Mouse (Mus musculus) CD4-positive, CD25-positive, alpha-beta regulatory T cell, adult 4 months (primary cell): Measurements from ENCODE around the gene Shb. TPM values are rescaled to one million over a fixed set of nuclear protein-coding genes. Genes with fewer than 3 reads are reported as not detected.

Source experiments
- ATAC-seq: one replicate; pipeline ENCODE4 v1.8.0; 2017
- polyA plus RNA-seq, 2 experiments: library from polyadenylated mRNA; unstranded; fragments of 100-300 nt; shearing (Covaris generic); gene quantifications; one replicate each; pipeline ENCODE4 v1.2.1; 2017

The Shb gene
- polyA plus RNA-seq, 2 experiments from 2014 or later, result 0.34 TPM; not detected in 1

DNA sequence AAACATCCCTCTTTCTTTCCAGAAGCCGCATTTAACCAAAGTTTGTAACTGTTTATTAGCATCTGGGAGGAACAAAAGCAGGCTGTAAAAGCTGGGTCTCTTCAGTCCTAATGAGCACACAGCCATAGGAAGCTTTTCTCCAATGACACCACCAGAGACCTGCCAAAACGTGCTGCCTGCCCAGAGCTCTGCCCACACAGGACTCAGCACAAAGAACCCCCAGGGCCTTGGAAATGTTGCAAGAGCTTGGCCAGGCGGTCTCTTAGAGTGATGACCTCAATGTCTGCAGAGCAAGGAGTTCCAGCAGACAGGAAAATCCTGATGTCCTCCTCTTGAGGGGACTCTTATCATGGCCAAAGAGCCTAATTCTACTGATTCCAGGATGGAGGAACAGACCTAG lies 28.5 kb downstream of the Shb start:
- no peak for ATAC-seq

DNA sequence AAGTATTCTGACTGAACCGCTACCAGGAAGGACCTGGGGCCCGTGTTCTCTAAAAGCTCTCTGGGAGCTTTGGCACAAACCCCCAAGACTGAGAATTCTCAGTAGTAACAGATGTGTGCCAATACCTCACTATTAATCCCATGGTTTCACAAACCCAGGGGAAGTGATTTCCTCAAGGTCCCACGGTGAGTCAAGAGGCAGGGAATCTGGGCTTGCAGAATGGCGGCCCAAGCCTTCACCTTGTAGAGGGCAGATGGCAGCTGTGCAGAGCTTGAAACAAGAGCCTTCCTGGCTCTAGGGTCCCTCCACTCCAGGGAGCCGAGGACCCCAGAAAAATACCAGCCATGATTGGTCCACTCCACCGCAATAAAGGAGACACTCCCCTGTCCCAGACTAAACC lies 28.9 kb downstream of the Shb start:
- no peak for ATAC-seq

DNA sequence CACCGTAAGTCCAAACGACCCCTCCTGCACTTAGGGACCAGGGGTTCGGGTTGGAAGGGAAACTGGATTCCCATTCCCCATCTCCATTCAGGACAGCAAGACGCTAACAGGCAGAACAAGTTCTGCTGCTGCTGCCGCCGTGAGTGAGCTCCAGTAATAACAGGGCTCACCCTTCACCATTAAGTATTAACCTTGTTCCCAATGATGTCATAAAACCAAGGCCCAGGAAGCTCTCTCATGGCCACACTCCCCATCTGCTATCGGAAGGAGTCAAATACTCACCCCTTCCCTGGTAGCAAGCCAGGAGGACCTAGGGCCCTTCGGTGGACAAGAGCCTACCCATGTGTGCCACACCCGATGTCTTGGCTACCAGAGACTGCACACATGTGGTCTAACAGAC lies 30.3 kb downstream of the Shb start:
- ATAC-seq, result no peak

DNA sequence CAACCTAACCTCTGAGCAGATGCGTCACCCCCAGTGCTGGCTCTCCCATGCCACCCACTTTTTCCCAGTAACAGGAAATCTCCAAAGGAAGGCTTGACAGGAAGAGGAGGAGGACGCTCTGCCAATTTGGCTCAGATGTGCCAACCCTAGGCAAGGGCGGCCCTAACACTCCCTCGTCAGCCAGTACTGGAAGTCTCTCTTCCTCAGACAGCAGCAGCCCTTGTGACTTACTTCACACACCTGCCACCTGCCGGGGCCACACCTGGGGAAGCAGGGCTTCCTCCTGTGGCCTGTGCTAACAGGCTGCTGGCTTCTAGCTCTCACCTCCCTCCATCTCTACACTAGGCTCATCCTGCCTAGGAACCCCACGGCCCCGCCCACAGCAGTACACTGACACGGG lies 31.9 kb downstream of the Shb start:
- ATAC-seq, result no peak

DNA sequence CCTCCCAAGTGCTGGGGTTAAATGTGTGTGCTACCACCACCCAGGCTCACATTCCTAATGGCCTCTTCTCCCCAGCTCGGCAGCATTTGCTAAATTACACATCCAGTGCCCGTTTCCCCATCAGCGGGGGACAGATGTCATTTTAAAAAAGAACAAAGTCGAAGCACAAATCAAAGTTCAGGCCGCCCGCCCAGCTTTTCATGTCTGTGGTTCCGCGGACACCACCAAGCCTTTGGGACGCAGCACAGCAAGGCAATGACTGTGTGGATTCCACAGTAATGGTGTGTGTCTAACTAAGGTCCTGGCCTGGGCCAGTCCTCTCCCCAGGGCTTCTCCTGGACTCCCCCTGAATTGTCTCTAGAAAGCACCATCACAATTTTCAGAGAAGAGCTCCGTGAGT lies 32.7 kb downstream of the Shb start:
- no peak for ATAC-seq

DNA sequence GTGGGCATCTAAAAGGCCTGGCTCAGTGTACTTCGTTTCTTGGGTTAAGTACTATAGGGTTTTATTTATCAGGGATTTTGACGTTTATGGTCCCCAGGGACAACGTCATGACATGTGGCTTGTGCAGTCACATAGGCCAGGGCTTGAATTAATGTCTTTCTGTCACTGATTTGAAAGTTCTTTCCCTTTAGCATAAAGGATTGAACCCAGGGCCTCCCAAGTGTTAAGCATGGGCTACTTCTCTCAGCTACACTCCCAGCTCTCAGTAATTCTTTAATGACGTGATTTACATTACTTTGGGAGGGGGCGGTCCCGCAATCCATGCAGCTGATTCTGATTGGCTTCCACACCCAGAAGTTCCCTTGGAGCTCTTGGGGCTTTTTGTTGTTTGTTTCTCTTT lies 33.2 kb downstream of the Shb start:
- ATAC-seq, result no peak

DNA sequence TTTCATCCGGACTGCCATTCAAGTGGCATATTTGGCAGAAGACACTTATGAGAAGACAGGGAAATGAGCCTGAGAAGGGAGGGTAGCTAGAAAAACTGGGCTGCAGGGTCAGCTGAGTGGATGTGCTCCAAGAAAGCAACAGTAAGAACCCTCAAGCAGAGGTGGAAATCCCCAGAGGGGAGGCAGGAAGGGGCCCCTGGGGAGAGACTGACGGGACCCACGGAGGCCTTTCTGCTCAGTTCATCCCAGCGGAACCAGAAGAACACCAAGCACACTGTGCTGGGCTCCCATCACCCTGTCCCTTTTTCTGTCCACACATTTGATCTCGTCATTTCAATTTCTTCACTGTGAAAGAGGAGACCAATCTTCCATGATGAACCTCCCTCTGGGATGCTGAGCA lies 33.9 kb downstream of the Shb start:
- ATAC-seq, result peak; percentile 47

DNA sequence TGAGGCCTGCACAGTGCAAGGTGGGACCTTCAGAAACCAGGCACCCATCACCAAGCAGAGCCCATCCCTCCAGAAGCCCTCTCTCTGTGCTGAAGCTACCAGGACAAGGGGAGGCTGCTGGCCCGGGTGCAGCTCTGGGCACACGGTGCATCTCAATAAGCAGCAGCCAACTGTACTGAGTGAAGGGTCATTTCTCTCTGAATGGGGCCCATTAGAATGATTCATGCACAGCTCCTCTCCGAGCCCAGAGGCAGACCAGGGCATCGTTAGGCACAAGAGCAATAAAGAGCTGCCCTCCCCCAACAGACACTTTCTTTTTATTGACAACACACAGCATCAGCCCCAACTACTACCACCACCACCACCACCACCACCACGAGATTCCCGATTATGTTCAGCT lies 35.0 kb downstream of the Shb start:
- no peak for ATAC-seq

DNA sequence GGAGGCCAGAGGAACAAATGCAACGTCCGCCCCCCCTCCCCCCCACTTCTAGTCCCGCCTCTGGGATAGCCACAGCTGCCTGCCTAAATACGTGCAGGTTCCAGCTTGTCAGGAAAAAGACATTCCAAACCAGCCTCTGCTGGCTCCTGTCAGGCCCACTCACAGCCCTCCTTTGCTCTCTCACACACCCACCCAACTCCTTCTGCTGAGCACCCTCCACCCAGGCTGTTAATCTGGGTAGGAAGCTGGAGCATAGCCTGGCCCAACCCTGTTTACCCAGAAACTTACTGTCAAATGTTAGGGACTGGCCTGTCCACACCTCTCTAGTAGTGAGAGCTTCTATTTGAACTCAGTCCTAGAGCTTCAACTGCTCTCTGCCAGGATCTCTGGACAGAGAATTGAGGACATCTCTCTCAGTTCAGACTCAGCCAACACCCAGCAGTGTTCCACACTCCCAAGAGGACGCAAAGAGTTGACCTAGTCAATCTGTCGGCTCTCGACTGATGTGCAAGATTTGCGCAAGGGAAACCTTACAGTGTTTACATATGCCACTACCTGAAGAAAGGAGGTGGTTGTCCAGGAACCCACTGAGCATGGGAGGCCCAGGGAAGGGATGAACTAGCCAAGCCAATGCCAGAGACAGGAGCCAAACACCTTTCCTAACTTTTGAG lies 36.6 kb downstream of the Shb start:
- ATAC-seq, result no peak

DNA sequence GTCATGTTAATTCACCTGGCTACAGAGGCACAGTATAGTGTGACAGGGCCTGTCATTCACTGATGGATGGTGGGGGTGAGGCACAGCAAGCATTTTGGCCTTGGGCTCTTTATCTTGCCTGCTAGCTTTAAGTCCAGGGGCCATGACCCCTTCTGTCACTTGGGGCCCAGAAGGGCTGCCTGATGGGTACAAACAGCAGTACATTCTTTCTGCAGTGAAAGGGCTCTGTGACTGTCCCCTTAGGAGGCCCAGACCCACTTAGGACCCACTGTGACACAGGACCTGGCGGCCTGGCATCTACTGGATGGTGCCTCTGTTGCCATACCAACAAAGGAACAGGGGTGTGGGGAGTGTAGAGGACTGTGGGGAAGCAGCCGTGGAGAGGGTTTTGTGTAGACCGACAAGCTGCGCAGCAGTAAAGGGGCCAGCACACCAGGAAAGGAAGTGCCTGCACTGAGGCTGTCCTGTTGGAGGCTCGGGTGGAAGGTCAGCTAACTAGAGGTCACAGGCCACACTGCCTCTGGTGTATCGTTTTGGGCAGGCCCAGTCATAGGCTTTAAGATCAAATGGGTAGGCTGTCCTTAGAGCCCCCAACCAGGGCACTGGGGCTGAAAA lies 38.4 kb downstream of the Shb start:
- ATAC-seq, result no peak

DNA sequence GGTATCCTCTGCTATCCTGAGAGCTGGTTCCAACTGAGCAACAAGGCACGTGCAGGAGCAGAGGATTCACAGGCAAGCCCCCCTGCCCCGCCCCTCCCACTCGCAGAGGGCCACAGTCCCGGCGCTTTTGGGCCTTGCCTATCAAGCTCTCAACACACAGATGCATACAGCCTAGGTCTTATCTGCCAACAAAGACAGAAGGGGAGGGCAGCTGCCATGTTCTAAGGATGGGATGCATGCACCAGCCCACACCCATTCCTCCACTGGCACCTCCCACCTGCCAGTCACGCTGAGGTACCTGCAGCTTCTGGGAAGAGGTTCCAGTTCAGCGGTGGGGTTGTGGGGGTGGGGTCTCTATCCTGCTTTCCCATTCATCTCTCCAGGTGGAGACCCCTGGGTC lies 39.2 kb downstream of the Shb start:
- no peak for ATAC-seq

DNA sequence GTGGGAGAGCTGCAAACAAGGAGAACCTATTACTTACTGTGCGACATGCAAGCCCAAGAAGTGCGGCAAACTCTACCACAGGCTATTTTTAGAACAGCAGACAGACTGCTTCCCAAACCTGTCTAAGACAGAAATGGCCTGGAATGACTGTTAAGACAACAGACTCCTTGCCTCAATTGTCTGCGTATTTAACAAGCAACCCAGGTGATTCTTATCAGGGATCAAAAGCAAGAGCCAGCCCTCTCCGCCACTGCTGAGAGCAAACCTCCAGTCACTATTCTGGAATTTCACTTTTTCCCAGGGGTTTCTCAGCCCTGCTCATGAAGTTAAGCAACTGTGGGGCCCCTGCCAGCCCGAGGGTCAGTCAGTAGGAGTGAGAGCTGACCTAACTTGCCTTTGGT lies 39.6 kb downstream of the Shb start:
- ATAC-seq, result no peak

DNA sequence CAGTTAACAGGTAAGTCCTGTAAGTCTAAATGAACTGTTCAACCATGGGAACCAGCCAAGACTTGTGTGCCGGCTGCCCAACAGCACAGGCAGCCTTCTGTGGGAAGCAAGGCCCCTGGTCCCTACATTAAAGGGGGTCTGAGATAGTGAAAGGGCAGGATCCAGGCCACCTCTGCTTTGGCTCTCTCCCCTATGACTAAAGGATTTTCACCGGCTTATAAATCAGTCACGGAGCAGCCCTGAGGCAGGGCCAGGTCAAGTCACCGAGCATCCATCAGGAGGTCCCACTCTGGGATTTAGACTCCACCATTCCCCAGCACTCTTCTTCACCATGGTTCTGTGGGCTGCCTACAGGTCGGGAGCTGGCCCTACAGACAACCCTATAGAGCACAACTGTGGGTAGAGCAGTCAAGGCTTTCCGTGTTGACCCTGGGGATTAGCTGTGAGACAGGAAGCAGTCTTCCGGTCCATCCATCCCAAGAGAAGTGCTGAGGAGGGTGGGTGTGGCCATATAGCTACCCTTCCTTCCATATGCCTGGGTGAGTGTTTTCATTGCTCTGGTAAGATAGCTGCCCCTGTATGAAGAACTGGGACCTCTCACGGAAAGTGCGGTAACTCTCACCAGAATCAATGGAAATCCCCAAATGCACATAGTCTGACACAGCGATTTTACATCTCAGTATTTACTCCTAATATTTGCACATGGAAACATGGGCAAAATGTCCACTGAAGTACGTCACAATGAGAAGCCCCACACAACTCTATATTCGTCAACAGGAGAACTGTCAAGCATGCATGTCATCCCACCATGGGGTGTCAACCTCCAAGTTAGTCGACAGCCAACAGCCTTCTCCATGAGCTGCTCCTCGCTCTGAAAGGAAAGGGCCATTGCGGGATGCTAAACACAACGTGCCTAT lies 40.3 kb downstream of the Shb start:
- no peak for ATAC-seq

DNA sequence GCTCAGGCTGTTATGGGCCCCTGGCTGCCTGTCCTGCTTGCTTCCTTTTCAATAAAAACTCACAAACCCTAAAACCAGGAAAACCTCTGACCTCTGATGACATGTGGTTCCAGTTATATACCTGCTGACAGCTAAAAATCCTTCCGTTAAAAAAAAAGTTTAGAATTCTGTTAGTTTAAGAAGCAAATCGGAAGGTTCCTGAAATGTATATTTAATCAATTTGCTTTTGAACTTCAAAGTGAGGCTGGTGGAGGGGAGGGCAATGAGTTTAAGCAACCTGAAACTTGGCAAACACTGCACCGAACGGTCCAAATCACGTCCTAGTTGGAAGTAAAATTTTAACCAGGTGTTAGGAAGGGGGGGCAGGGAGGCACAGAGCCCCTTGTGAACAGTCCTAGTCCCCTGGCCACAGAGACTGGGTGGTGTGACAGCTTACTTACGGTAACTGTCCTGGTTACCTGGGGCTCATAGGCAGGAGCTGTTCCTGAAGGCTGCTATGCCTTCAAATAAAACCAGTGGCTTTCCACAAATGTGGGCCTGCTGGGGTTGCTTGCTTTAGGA lies 41.1 kb downstream of the Shb start:
- no peak for ATAC-seq

DNA sequence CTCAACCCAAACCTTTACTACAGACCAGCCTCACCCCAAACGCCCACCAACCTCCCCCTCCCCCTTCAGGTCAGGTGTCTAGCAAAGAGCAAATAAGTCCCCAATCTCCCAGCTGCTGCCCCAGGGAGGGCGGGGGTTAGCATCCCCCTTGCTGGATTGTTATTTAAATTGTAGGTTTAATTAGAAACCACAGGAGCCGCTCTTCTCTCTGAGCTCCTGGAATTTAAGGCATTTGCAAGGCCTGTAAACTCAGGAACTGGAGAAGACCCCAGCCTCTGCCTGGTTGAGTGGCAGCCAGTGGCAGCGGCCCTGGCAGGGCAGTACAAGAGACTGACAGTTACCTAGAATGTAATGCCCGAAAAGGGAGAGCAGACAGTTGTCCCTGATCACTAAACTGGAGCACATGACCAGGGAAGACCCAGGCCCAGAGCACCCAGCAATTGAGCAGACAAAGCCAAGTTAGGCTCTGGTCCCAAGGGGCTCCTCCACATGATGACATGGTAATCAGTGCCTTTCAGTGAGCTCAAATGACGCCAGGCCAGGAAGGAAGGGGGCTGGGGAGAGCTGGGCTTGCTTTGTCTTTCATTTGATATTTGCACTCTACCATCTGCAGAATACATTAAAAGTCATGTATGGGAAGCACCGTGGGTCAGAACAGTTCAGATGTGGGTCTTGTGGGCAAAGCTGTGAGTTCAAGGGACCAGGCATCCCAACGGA lies 42.1 kb downstream of the Shb start:
- no peak for ATAC-seq

DNA sequence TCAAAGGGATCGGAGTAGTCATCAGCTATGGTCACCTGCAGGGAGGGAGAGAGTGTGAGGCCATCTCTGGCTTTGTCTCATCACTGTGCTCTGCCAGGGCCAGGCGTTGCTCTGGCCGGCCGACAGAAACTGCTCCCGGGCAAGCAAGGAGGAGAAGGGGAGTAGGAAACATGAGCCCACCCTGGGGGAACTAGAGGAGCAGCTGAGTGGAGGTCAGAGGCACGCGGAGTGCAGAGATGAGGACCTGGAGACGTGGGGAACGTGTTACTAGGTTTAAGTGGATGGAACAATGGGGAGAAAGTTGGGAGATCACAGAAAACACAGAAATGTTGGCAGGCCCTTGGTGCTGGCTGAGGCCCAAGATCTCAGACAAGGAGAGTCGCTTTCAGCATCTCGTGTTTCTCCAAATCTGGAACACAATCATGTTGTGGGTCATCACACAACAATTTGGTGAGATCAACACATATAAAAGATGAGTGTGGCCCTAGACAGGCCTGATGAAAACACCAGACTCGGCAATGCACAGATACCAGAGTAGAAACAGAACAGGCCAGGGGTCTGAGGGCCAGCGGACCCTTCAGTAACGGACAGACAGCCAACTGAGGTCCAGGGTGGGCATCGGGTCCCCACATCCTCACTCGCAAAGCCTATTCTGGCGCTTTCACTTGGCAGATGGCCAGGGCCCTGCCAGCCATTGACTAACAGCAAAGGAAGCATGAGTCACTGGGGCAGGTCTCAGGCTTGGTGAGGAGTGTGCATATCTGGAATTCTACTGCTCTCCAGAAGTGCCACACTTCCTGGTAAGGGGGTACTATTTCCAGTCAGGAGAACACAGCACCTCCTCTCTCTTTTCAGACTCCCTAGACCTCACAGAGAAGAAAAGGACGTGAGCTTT lies 42.9 kb downstream of the Shb start:
- ATAC-seq, result no peak

DNA sequence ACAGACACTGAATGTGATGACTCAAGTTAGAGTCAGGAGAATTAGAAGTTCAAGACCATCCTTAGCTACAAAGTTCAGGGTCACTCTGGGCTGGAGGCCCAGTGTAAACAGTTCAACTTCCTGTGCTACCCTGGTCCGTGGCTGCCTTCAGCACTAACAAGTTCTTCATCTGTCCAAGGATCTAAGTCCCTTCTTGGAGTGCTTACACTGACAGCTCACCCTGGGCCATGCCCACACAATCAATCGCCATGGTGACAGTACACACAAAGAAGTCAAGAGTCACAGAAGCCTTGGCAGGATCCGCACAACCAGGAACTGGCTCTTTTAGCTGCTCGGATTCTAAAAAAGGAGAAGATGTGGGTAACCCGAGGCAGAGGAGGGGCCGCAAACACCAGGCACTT lies 44.6 kb downstream of the Shb start:
- no peak for ATAC-seq

DNA sequence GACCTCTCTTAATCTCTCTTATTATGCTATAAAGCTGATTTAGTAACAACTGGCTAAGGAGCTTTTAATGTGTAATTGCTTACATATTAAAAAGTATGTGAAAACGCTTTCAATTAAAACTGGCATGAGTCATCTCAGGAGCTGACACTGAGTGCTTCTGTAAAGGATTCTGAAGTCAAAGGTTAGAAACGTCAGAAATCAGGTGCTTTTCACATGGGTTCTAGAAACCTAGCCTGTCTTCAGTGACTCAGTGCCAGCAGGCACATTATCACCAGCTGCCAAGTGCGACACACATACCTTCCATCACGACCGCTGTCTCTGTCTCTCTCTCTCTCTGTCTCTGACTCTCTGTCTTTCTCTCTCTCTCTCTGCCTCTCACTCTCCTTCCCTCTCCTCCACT lies 47.2 kb downstream of the Shb start:
- no peak for ATAC-seq

DNA sequence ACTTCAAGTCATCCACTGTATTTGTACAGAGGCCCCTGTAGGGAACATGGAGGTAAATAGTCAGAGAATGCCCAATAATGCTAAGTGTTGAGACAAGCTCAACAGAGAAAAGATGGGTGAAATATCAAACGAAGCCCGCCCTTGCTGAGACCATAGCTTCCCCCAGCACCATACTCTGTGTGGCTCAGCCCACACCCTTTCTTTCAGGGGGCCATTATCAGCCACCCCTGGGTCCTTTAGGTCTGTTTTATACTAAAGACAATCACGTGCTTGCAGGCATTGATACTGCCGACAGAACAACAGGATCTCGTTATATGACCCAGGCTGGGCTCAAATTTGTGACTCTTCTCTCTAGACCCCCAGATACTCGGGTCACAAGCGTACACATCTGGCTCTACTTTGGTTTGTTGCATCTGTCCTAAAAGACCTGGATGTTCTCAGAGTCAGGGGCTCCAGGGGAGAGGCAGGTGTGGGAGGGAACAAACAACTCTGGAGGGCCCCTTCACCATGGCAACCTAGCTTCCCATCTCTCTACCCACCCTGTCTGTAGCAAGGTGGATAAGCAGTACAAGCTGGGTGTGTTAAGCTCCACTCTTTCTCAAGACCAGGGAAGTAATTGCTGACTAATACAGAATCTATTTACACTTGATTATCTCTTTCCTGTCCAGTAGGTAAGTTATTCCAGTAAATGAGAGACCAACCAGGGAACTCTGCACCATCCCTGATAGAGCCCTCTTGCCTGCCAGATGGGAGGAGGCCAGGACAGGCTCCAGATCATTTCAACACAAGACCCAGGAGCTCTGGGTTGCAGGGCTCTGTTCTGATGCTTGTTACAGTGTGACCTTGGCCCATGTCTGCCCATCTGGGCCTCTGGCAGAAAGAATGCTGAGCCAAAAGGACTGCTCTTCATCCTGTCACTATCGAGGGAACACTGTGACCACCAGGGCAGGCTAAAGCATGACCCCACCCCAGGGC lies 48.7 kb downstream of the Shb start:
- no peak for ATAC-seq

DNA sequence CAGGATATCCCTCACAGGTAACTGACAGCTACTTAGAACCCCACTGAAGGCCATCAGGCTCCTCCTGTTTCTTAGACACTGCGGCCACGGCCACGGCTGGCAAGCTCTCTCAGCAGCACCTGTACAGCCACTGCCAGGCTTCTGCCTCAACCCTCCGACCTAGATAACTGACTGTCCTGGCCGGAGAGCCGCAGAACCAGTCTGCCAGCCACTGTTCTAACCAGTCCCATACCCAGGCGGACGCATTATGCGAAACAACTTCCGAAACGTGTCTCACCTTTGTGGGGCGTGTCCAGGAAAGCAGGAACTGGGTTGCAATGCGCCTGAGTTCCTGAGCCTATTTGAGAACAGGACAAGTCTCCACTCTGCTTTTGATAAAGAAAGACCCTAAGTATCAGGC lies 50.0 kb downstream of the Shb start:
- no peak for ATAC-seq

DNA sequence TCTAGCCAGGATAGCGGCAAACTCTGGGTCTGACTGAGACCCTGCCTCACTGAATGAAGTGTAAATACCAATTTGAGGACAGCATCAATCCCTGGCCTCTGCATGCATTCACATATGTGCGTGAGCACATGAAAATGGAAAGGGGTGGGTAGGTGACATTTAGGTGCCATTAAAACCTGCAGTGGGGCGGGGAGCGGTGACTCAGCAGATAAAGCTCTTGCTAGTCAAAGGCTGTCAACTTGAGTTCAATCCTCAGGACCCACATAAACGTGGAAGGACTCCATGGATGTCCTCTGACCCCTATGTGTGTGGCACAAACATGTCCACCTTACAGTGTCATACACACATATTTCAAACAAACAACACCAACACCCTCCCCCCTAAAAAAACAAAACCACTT lies 50.8 kb downstream of the Shb start:
- no peak for ATAC-seq
